ENCODE assay signal across 21 mouse cellular contexts in genomic region chr16:91401569-91402165, GRCm38 (mm10). TPM values are rescaled to one million over a fixed set of nuclear protein-coding genes. Genes with fewer than 3 reads are reported as not detected.
A peak's percentile ranks its signal among the peaks of the same experiment; 100 is the strongest.
DNase-seq lines count a peak whose midpoint lies in the region; ATAC-seq and TF ChIP-seq lines count a peak whose summit lies in the region.
"Had no signal": no experiment of that assay in that cellular context is flagged by ENCODE, and none has a peak within 500 bp of the region (broad histone marks: within the 10 kb centered on the region; RNA-seq: fewer than 3 reads in every experiment).

No protein-coding gene starts in this region.

- H3K36me3 ChIP-seq in liver, embryonic 12.5 days, result peaks cover 74% of the 10 kb centered on the region
- peaks cover 18% of the 10 kb centered on the region for H3K36me3 ChIP-seq in liver, embryonic 11.5 days (ENCODE audit: control insufficient read depth, insufficient read depth, low read length)
- peaks cover 36% of the 10 kb centered on the region for H3K36me3 ChIP-seq in embryonic facial prominence, embryonic 14.5 days (ENCODE audit: control insufficient read depth, insufficient read depth, low read length)
- peaks cover 14% of the 10 kb centered on the region for H3K36me3 ChIP-seq in limb, embryonic 14.5 days (ENCODE audit: control insufficient read depth, insufficient read depth, low read length)

- WGBS in liver, embryonic 12.5 days (ENCODE audit: insufficient replicate concordance), result 84% methylated on average over 6 of the region's 6 CpGs
- 89% methylated on average over 6 of the region's 6 CpGs for WGBS in liver, embryonic 11.5 days
- WGBS in embryonic facial prominence, embryonic 14.5 days, result 55% methylated on average over 6 of the region's 6 CpGs
- WGBS in limb, embryonic 14.5 days, result 34% methylated on average over 6 of the region's 6 CpGs

- no peaks in the 10 kb centered on the region for H3K9me3 ChIP-seq in liver, embryonic 12.5 days (replicated peaks)
- H3K9me3 ChIP-seq in liver, embryonic 11.5 days (ENCODE audit: control insufficient read depth, low read length), result no peaks in the 10 kb centered on the region
- H3K9me3 ChIP-seq in embryonic facial prominence, embryonic 14.5 days (ENCODE audit: control insufficient read depth, low read length), result no peaks in the 10 kb centered on the region
- no peaks in the 10 kb centered on the region for H3K9me3 ChIP-seq in limb, embryonic 14.5 days (ENCODE audit: control insufficient read depth, low read length)
- H3K9me3 ChIP-seq: forebrain, embryonic 13.5 days; heart, embryonic 13.5 days; hindbrain, embryonic 13.5 days had no signal

- H3K9ac ChIP-seq in liver, embryonic 12.5 days, result no peak overlapping the region
- H3K9ac ChIP-seq in liver, embryonic 11.5 days (ENCODE audit: low read depth, low read length), result no peak overlapping the region
- no peak overlapping the region for H3K9ac ChIP-seq in embryonic facial prominence, embryonic 14.5 days (ENCODE audit: low read depth, low read length)
- peak overlapping the region; percentile 5; the same call in 1 of the 2 replicates for H3K9ac ChIP-seq in limb, embryonic 14.5 days (ENCODE audit: low read depth, low read length, severe bottlenecking)
- H3K9ac ChIP-seq: forebrain, embryonic 13.5 days; forebrain, postnatal 0 days; heart, embryonic 13.5 days; hindbrain, embryonic 13.5 days had no signal

- no peak for DNase-seq in liver, embryonic 11.5 days (ENCODE audit: low spot score)
- peak; percentile 66 for DNase-seq in embryonic facial prominence, embryonic 14.5 days (ENCODE audit: low spot score)
- DNase-seq in limb, embryonic 14.5 days (ENCODE audit: low spot score), result peak; percentile 69
- no peak for DNase-seq in adrenal gland, postnatal 10 days
- DNase-seq in kidney, adult 11 months, result no peak
- DNase-seq: adrenal gland, adult 8-10 months; cerebellum, adult 11 months; cerebellum, adult 8-10 months; cerebellum, postnatal 36 days; forebrain, postnatal 0 days; gastrocnemius, postnatal 14 days; heart, postnatal 4 days had no signal

- peak overlapping the region; percentile 34; the same call in 1 of the 2 replicates for H3K27ac ChIP-seq in liver, embryonic 12.5 days
- H3K27ac ChIP-seq in liver, embryonic 11.5 days (ENCODE audit: low read depth, low read length), result no peak overlapping the region
- H3K27ac ChIP-seq in embryonic facial prominence, embryonic 14.5 days (replicated peaks; ENCODE audit: low read depth, low read length), result peak overlapping the region; percentile 53; the same call in 1 of the 2 replicates
- peak overlapping the region; percentile 62 for H3K27ac ChIP-seq in limb, embryonic 14.5 days (replicated peaks; ENCODE audit: low read depth, low read length)
- H3K27ac ChIP-seq: forebrain, embryonic 13.5 days; heart, embryonic 13.5 days; hindbrain, embryonic 13.5 days; hindbrain, postnatal 0 days had no signal

- H3K4me1 ChIP-seq in liver, embryonic 12.5 days, result peaks cover 48% of the 10 kb centered on the region
- H3K4me1 ChIP-seq in liver, embryonic 11.5 days (replicated peaks; ENCODE audit: control insufficient read depth, insufficient read depth, low read length), result peaks cover 22% of the 10 kb centered on the region
- peaks cover 11% of the 10 kb centered on the region for H3K4me1 ChIP-seq in embryonic facial prominence, embryonic 14.5 days (ENCODE audit: control insufficient read depth, insufficient read depth, low read length)
- H3K4me1 ChIP-seq in limb, embryonic 14.5 days (ENCODE audit: control insufficient read depth, insufficient read depth, low read length), result peaks cover 26% of the 10 kb centered on the region

- no peak for ATAC-seq in liver, embryonic 12.5 days
- ATAC-seq in liver, embryonic 11.5 days (replicated peaks; ENCODE audit: low FRiP score), result no peak
- no peak for ATAC-seq in embryonic facial prominence, embryonic 14.5 days (ENCODE audit: low read depth)
- peak; percentile 42; the same call in 1 of the 2 replicates for ATAC-seq in limb, embryonic 14.5 days (ENCODE audit: low FRiP score, low read depth)
- ATAC-seq: forebrain, embryonic 13.5 days; forebrain, postnatal 0 days; hindbrain, postnatal 0 days had no signal

- H3K4me3 ChIP-seq in liver, embryonic 12.5 days, result no peak overlapping the region
- H3K4me3 ChIP-seq in liver, embryonic 11.5 days (ENCODE audit: low read depth, low read length), result no peak overlapping the region
- no peak overlapping the region for H3K4me3 ChIP-seq in embryonic facial prominence, embryonic 14.5 days (ENCODE audit: low read depth, low read length)
- H3K4me3 ChIP-seq in limb, embryonic 14.5 days (replicated peaks; ENCODE audit: low read length), result no peak overlapping the region
- H3K4me3 ChIP-seq: forebrain, embryonic 13.5 days; heart, embryonic 13.5 days; hindbrain, embryonic 13.5 days had no signal

- no peak overlapping the region for H3K4me2 ChIP-seq in liver, embryonic 12.5 days
- no peak overlapping the region for H3K4me2 ChIP-seq in liver, embryonic 11.5 days
- H3K4me2 ChIP-seq in embryonic facial prominence, embryonic 14.5 days (ENCODE audit: low read depth, low read length), result no peak overlapping the region
- H3K4me2 ChIP-seq in limb, embryonic 14.5 days (replicated peaks; ENCODE audit: low read depth, low read length, severe bottlenecking), result no peak overlapping the region
- H3K4me2 ChIP-seq: forebrain, embryonic 13.5 days; heart, embryonic 13.5 days; hindbrain, embryonic 13.5 days had no signal

- no peaks in the 10 kb centered on the region for H3K27me3 ChIP-seq in liver, embryonic 12.5 days (replicated peaks)
- H3K27me3 ChIP-seq in liver, embryonic 11.5 days (replicated peaks; ENCODE audit: control insufficient read depth, insufficient read depth, low read length), result no peaks in the 10 kb centered on the region
- H3K27me3 ChIP-seq in embryonic facial prominence, embryonic 14.5 days (replicated peaks; ENCODE audit: control insufficient read depth, insufficient read depth, low read length), result no peaks in the 10 kb centered on the region
- H3K27me3 ChIP-seq in limb, embryonic 14.5 days (ENCODE audit: control insufficient read depth, insufficient read depth, low read length), result no peaks in the 10 kb centered on the region
- H3K27me3 ChIP-seq: forebrain, embryonic 13.5 days; heart, embryonic 13.5 days had no signal

- TF ChIP-seq POLR2A in limb, embryonic 14.5 days (IDR thresholded peaks at IDR 0.05; ENCODE audit: borderline replicate concordance, extremely low read depth, insufficient read depth, insufficient read length), result no peak

RNA-seq across cellular contexts. Expression of gene Il10rb, which starts 4.3 kb away (rescaled TPM):
- 26.0 and 27.0 TPM in 2 replicates for polyA plus RNA-seq in liver, embryonic 12.5 days (2016; fragmentation: Nextera tagmentation; extraction: Ambion mirVana)
- polyA plus RNA-seq in liver, embryonic 11.5 days (2014; fragmentation: Nextera tagmentation; extraction: Ambion mirVana), result 29.8 and 32.9 TPM in 2 replicates
- 32.6 and 33.2 TPM in 2 replicates for polyA plus RNA-seq in embryonic facial prominence, embryonic 14.5 days (2014; fragmentation: Nextera tagmentation; extraction: Ambion mirVana)
- 15.6 and 16.5 TPM in 2 replicates for polyA plus RNA-seq in limb, embryonic 14.5 days (2012; rRNA removed)
- 23.5 and 24.3 TPM in 2 replicates for polyA plus RNA-seq in limb, embryonic 14.5 days (2014; fragmentation: Nextera tagmentation; extraction: Ambion mirVana)
- 10 to 100 TPM; 75.4 to 78.8 TPM for total RNA-seq in adrenal gland, postnatal 10 days (2021)

RNA-seq across cellular contexts. Expression of gene Gm21970, which starts 10.1 kb away (rescaled TPM):
- not detected in 2 replicates for polyA plus RNA-seq in liver, embryonic 12.5 days (2016; fragmentation: Nextera tagmentation; extraction: Ambion mirVana)
- polyA plus RNA-seq in liver, embryonic 11.5 days (2014; fragmentation: Nextera tagmentation; extraction: Ambion mirVana), result not detected in 2 replicates
- not detected in 2 replicates for polyA plus RNA-seq in embryonic facial prominence, embryonic 14.5 days (2014; fragmentation: Nextera tagmentation; extraction: Ambion mirVana)
- not detected in 2 replicates for polyA plus RNA-seq in limb, embryonic 14.5 days (2012; rRNA removed)
- not detected in 2 replicates for polyA plus RNA-seq in limb, embryonic 14.5 days (2014; fragmentation: Nextera tagmentation; extraction: Ambion mirVana)
- not detected for total RNA-seq in adrenal gland, postnatal 10 days (2021)
- total RNA-seq: ES-E14; forebrain, postnatal 0 days; gastrocnemius, adult 18-20 months; gastrocnemius, postnatal 14 days; granulocyte monocyte progenitor cell, adult 5-6 weeks; heart, postnatal 4 days; hindbrain, postnatal 0 days had no signal
- polyA plus RNA-seq: forebrain, embryonic 13.5 days; forebrain, postnatal 0 days; heart, embryonic 13.5 days; heart, postnatal 0 days; hindbrain, embryonic 13.5 days; hindbrain, postnatal 0 days had no signal

RNA-seq across cellular contexts. Expression of gene Ifnar2, which starts 29.1 kb away (rescaled TPM):
- 63.5 and 65.7 TPM in 2 replicates for polyA plus RNA-seq in liver, embryonic 12.5 days (2016; fragmentation: Nextera tagmentation; extraction: Ambion mirVana)
- 66.7 and 70.9 TPM in 2 replicates for polyA plus RNA-seq in liver, embryonic 11.5 days (2014; fragmentation: Nextera tagmentation; extraction: Ambion mirVana)
- 62.7 and 67.7 TPM in 2 replicates for polyA plus RNA-seq in embryonic facial prominence, embryonic 14.5 days (2014; fragmentation: Nextera tagmentation; extraction: Ambion mirVana)
- 36.2 and 38.7 TPM in 2 replicates for polyA plus RNA-seq in limb, embryonic 14.5 days (2012; rRNA removed)
- polyA plus RNA-seq in limb, embryonic 14.5 days (2014; fragmentation: Nextera tagmentation; extraction: Ambion mirVana), result 59.7 and 64.8 TPM in 2 replicates
- 10 to 100 TPM; 78.4 TPM for total RNA-seq in adrenal gland, postnatal 10 days (2021)

Comparison
In these comparisons a context has a peak if more than half of its experiments do, and no peak if none do; other contexts are left out.
1. DNase-seq: peak in embryonic facial prominence, embryonic 14.5 days (single experiment) and limb, embryonic 14.5 days (single experiment); none in liver, embryonic 11.5 days (single experiment), adrenal gland, postnatal 10 days (single experiment) and kidney, adult 11 months (single experiment).